Mouse (Mus musculus): ENCODE data around the gene Ccr1.

DNA sequence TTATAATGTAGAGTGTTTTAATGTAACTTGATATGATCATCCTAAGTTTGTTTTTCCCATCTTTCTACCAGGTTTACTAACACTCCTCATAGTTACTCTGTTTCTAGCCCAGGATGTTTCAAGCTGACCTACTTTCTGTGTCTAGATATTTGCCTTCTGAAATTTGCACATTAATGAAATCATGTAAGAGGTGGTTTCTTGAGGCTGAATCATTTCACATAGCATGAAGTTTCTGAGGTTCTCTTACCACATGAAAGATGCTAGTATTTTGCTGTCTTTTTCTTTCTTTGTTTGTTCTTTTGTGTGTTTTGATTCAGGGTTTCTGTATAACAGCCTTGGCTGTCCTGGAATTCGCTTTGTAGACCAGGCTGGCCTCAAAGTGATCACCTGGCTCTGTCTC lies 8.3 kb downstream of the Ccr1 start:
- TF ChIP-seq PAX5 (IDR thresholded peaks at IDR 0.05; ENCODE audit: low read length) (no peak), USF2 (conservative IDR thresholded peaks at IDR 0.05; ENCODE audit: low read depth, low read length) (no peak), ZC3H11A (IDR thresholded peaks at IDR 0.05; ENCODE audit: low read depth, low read length) (no peak), ZNF384 (IDR thresholded peaks at IDR 0.05; ENCODE audit: low read depth, low read length) (no peak), RAD21 (IDR thresholded peaks at IDR 0.05; ENCODE audit: low read depth, low read length) (no peak), CTCF (conservative IDR thresholded peaks at IDR 0.05 in 1 of 2, IDR thresholded peaks at IDR 0.05 in 1 of 2; ENCODE audit: low read depth in 2 of 2, low read length in 2 of 2) (no peak), HCFC1 (IDR thresholded peaks at IDR 0.05; ENCODE audit: low read depth, low read length) (no peak)
